Mouse (Mus musculus) yolk sac, embryonic 10.5 days (tissue): ENCODE data around the gene Gm44502.

Source experiments
- DNase-seq: peaks from one replicate; pipeline ENCODE4 v3.0.0-alpha.2; 2017; ENCODE audit warnings: low spot score

Gm44502 gene

GRCm38 (mm10) chr15:89399716-89400115, 29.8 kb downstream of the Gm44502 start:
- no peak for DNase-seq

- DNase-seq, result no peak
Observed at GRCm38 (mm10) chr15:89398146-89398545, 31.4 kb downstream of the Gm44502 start.

- no peak for DNase-seq
Observed at GRCm38 (mm10) chr15:89396883-89397282, 32.6 kb downstream of the Gm44502 start.

- DNase-seq, result no peak
Observed at GRCm38 (mm10) chr15:89390081-89390480, 39.4 kb downstream of the Gm44502 start.

GRCm38 (mm10) chr15:89387127-89387526, 42.4 kb downstream of the Gm44502 start:
- DNase-seq, result no peak

GRCm38 (mm10) chr15:89384617-89385016, 44.9 kb downstream of the Gm44502 start, which contains the start of gene Klhdc7b:
Gene Klhdc7b (plus strand): TSS chr15:89384917.
- no peak for DNase-seq

GRCm38 (mm10) chr15:89379429-89379828, 50.1 kb downstream of the Gm44502 start:
- no peak for DNase-seq

- no peak for DNase-seq
Observed at GRCm38 (mm10) chr15:89378831-89379401, 50.6 kb downstream of the Gm44502 start, which contains the start of gene Odf3b. Gene Odf3b (minus strand): TSS chr15:89379282.

- DNase-seq, result no peak
Observed at GRCm38 (mm10) chr15:89377938-89378828, 51.3 kb downstream of the Gm44502 start.

GRCm38 (mm10) chr15:89377362-89377761, 52.1 kb downstream of the Gm44502 start:
- DNase-seq, result peak; percentile 68

GRCm38 (mm10) chr15:89376957-89377356, 52.5 kb downstream of the Gm44502 start, which contains the start of gene Tymp:
Gene Tymp (minus strand): TSS chr15:89377039.
- DNase-seq, result no peak

GRCm38 (mm10) chr15:89376040-89376439, 53.5 kb downstream of the Gm44502 start:
- no peak for DNase-seq

GRCm38 (mm10) chr15:89374801-89375534, 54.5 kb downstream of the Gm44502 start:
- no peak for DNase-seq

- no peak for DNase-seq
Observed at GRCm38 (mm10) chr15:89374340-89374739, 55.2 kb downstream of the Gm44502 start.

GRCm38 (mm10) chr15:89373762-89374248, 55.7 kb downstream of the Gm44502 start, which contains the start of gene Sco2:
Gene Sco2 (minus strand): TSS chr15:89373846.
- peak; percentile 94 for DNase-seq

GRCm38 (mm10) chr15:89373027-89373761, 56.3 kb downstream of the Gm44502 start:
- DNase-seq, result peak; percentile 88

GRCm38 (mm10) chr15:89372536-89372935, 57.0 kb downstream of the Gm44502 start:
- no peak for DNase-seq

GRCm38 (mm10) chr15:89372068-89372467, 57.4 kb downstream of the Gm44502 start:
- DNase-seq, result no peak
